Mouse (Mus musculus) stomach, embryonic 15.5 days (tissue): ENCODE data around the gene 1700025G04Rik. TPM values are rescaled to one million over a fixed set of nuclear protein-coding genes. Genes with fewer than 3 reads are reported as not detected.
A peak's percentile ranks its signal among the peaks of the same experiment; 100 is the strongest.

Experiments used
- ATAC-seq: fragments of 200-750 bp; cut with Nextera tagmentation; 2 replicates; pipeline ENCODE4 v1.8.0; 2017; ENCODE audit warnings: low read depth, moderate number of reproducible peaks, moderate TSS enrichment; ENCODE audit not compliant: insufficient read depth, low FRiP score
- H3K27ac ChIP-seq: fragments of 300-500 bp; sonication (generic); 2 replicates; pipeline ENCODE4 v1.5.1; 2015; ENCODE audit warnings: mild to moderate bottlenecking, inconsistent platforms
- H3K27me3 ChIP-seq: fragments of 300-500 bp; sonication (generic); replicated peaks from 2 replicates; pipeline ENCODE4 v1.6.1; 2015; ENCODE audit warnings: inconsistent platforms
- H3K36me3 ChIP-seq: fragments of 300-500 bp; sonication (generic); 2 replicates; pipeline ENCODE4 v1.6.1; 2015; ENCODE audit warnings: inconsistent platforms
- H3K4me1 ChIP-seq: fragments of 300-500 bp; sonication (generic); 2 replicates; pipeline ENCODE4 v1.6.1; 2015; ENCODE audit warnings: inconsistent platforms
- H3K4me2 ChIP-seq: fragments of 300-500 bp; sonication (generic); 2 replicates; pipeline ENCODE4 v1.6.1; 2015; ENCODE audit warnings: mild to moderate bottlenecking, inconsistent platforms
- H3K4me3 ChIP-seq: fragments of 300-500 bp; sonication (generic); replicated peaks from 2 replicates; pipeline ENCODE4 v1.5.1; 2015; ENCODE audit warnings: inconsistent platforms
- H3K9ac ChIP-seq: fragments of 300-500 bp; sonication (generic); 2 replicates; pipeline ENCODE4 v1.6.1; 2015; ENCODE audit warnings: inconsistent platforms
- H3K9me3 ChIP-seq: fragments of 300-500 bp; sonication (generic); 2 replicates; pipeline ENCODE4 v1.6.1; 2016; ENCODE audit warnings: inconsistent platforms
- WGBS: fragments of 180-500 bp; shearing (Covaris S2); methylation state at CpG from one replicate; pipeline ENCODE4 v1.1.7; 2015; 5-methylcytosine and 5-hydroxymethylcytosine counted together
- polyA plus RNA-seq: library from polyadenylated mRNA; unstranded; fragments of >200 nt; fragmentation: Nextera tagmentation; extraction: Ambion mirVana; gene quantifications from 2 replicates; pipeline ENCODE4 v1.2.1, GENCODE M21; 2015

Gene 1700025G04Rik
- polyA plus RNA-seq, 1 experiment from 2014 or later: 35.2 TPM

DNA sequence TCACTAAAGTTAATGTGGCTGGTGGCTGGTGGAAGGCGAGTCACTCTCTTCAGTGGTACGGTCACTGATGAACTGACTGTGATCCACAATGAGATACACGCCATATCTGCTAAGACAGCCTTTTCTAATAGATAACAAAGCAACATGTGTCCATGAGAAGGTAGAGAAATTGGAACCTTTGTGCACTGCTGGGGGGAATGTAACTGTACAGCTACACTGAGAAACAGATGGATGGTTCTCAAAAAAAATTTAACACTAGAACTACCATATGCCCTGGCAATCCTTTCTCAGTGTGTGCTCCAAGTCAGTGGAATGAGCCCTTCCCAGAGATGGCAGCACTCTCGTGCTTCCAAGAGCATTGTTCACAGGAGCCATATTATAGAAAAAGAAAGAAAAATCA, 63.2 kb downstream of the 1700025G04Rik start:
- H3K9me3 ChIP-seq: no peaks in the 10 kb centered on the region
- H3K9ac ChIP-seq: no peak overlapping the region
- no peak overlapping the region for H3K27ac ChIP-seq
- 85% methylated on average over 4 of the region's 4 CpGs for WGBS
- no peak overlapping the region for H3K4me2 ChIP-seq
- no peak overlapping the region for H3K4me3 ChIP-seq
- H3K36me3 ChIP-seq: no peaks in the 10 kb centered on the region
- no peaks in the 10 kb centered on the region for H3K4me1 ChIP-seq
- H3K27me3 ChIP-seq: no peaks in the 10 kb centered on the region
- ATAC-seq: no peak

GRCm38 (mm10) chr1:152025308-152025707, 64.6 kb downstream of the 1700025G04Rik start:
- H3K27me3 ChIP-seq: no peaks in the 10 kb centered on the region
- no peak overlapping the region for H3K9ac ChIP-seq
- H3K27ac ChIP-seq: no peak overlapping the region
- no peaks in the 10 kb centered on the region for H3K36me3 ChIP-seq
- WGBS: 87% methylated on average over 4 of the region's 4 CpGs
- no peaks in the 10 kb centered on the region for H3K9me3 ChIP-seq
- no peak for ATAC-seq
- no peaks in the 10 kb centered on the region for H3K4me1 ChIP-seq
- H3K4me2 ChIP-seq: no peak overlapping the region
- H3K4me3 ChIP-seq: no peak overlapping the region

- no peak for ATAC-seq
- WGBS: 57% methylated on average over 18 of the region's 18 CpGs
These were observed 65.7 kb downstream of the 1700025G04Rik start for GRCm38 (mm10) chr1:152024019-152024787.

GRCm38 (mm10) chr1:152020812-152021211, 69.1 kb downstream of the 1700025G04Rik start:
- Histone ChIP-seq H3K9me3 (no peaks in the 10 kb centered on the region), H3K9ac (no peak overlapping the region), H3K27ac (no peak overlapping the region), H3K27me3 (no peaks in the 10 kb centered on the region), H3K4me3 (no peak overlapping the region), H3K4me2 (no peak overlapping the region), H3K36me3 (no peaks in the 10 kb centered on the region), H3K4me1 (peaks cover 4% of the 10 kb centered on the region; the same call in 1 of the 2 replicates)
- no peak for ATAC-seq
- 79% methylated on average over 6 of the region's 6 CpGs for WGBS

More at GRCm38 (mm10) chr1:152024019-152024787, 65.7 kb downstream of the 1700025G04Rik start:
- Histone ChIP-seq H3K36me3 (no peaks in the 10 kb centered on the region), H3K27me3 (no peaks in the 10 kb centered on the region), H3K4me1 (peaks cover 4% of the 10 kb centered on the region; the same call in 1 of the 2 replicates), H3K4me3 (no peak overlapping the region), H3K9ac (no peak overlapping the region), H3K27ac (no peak overlapping the region), H3K9me3 (no peaks in the 10 kb centered on the region), H3K4me2 (no peak overlapping the region)

DNA sequence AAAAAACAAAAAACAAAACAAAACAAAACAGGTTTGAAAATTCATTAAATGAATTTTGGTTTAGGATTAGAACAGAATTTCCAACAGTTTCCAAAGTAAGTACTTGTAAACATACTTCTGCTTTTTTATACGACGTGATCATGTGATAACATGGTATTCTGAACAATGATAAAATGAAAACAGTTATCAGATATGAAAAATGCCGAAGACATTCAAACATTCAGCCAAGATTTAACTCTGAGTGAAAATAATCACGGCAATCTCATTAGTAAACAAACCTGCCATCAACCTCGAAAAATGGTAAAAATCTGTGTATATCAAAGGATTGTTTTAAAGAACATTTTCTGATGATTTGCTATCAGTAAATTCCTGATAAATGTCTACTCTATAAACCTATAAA, 69.9 kb downstream of the 1700025G04Rik start:
- Histone ChIP-seq H3K4me3 (no peak overlapping the region), H3K27ac (no peak overlapping the region), H3K4me1 (peaks cover 4% of the 10 kb centered on the region; the same call in 1 of the 2 replicates), H3K4me2 (no peak overlapping the region), H3K9ac (no peak overlapping the region), H3K36me3 (no peaks in the 10 kb centered on the region), H3K9me3 (no peaks in the 10 kb centered on the region), H3K27me3 (no peaks in the 10 kb centered on the region)
- WGBS: 56% methylated on average over 5 of the region's 5 CpGs
- no peak for ATAC-seq

- H3K4me2 ChIP-seq: no peak overlapping the region
- peak; percentile 35; the same call in 1 of the 2 replicates for ATAC-seq
- no peaks in the 10 kb centered on the region for H3K36me3 ChIP-seq
- no peak overlapping the region; the same call in 1 of the 2 replicates for H3K27ac ChIP-seq
- no peaks in the 10 kb centered on the region for H3K9me3 ChIP-seq
- 10% methylated on average over 5 of the region's 5 CpGs for WGBS
- no peaks in the 10 kb centered on the region for H3K27me3 ChIP-seq
- no peak overlapping the region for H3K9ac ChIP-seq
- H3K4me3 ChIP-seq: no peak overlapping the region
- H3K4me1 ChIP-seq: peaks cover 4% of the 10 kb centered on the region; the same call in 1 of the 2 replicates
These were observed 70.7 kb downstream of the 1700025G04Rik start for GRCm38 (mm10) chr1:152019196-152019595.

GRCm38 (mm10) chr1:152018322-152018721, 71.6 kb downstream of the 1700025G04Rik start:
- Histone ChIP-seq H3K4me1 (peaks cover 4% of the 10 kb centered on the region; the same call in 1 of the 2 replicates), H3K4me3 (no peak overlapping the region), H3K36me3 (no peaks in the 10 kb centered on the region), H3K4me2 (no peak overlapping the region), H3K27ac (no peak overlapping the region), H3K9ac (no peak overlapping the region), H3K27me3 (no peaks in the 10 kb centered on the region), H3K9me3 (no peaks in the 10 kb centered on the region)
- no peak for ATAC-seq
- WGBS: 69% methylated on average over 3 of the region's 3 CpGs

DNA sequence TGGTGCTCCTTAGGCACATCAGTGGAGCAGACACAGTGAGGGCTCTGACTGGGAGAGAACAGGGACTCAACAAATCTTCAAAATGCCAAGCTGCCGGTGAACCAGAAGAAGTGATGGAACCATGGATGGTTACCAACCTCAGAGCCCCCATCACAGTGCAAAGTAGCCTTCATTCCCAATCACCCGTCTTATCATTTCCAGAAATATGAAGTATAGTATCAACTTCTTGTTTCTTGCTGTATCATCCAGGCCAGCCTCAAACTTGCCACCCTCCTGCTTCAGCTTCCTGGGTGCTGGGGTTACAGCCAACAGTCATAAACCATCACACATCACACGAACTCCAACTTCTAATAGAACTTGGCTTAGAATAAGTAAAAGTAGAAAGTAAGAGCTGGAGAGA, 73.3 kb downstream of the 1700025G04Rik start:
- Histone ChIP-seq H3K27ac (no peak overlapping the region), H3K36me3 (no peaks in the 10 kb centered on the region), H3K9ac (no peak overlapping the region), H3K27me3 (no peaks in the 10 kb centered on the region), H3K4me3 (no peak overlapping the region), H3K4me1 (peaks cover 4% of the 10 kb centered on the region; the same call in 1 of the 2 replicates), H3K9me3 (no peaks in the 10 kb centered on the region), H3K4me2 (no peak overlapping the region)
- no peak for ATAC-seq
- 86% methylated on average over 3 of the region's 3 CpGs for WGBS

GRCm38 (mm10) chr1:152015555-152016125, 74.3 kb downstream of the 1700025G04Rik start:
- H3K27me3 ChIP-seq: no peaks in the 10 kb centered on the region
- ATAC-seq: no peak
- no peaks in the 10 kb centered on the region for H3K36me3 ChIP-seq
- no peak overlapping the region for H3K9ac ChIP-seq
- H3K27ac ChIP-seq: no peak overlapping the region
- no peak overlapping the region for H3K4me2 ChIP-seq
- H3K4me3 ChIP-seq: no peak overlapping the region
- 71% methylated on average over 7 of the region's 7 CpGs for WGBS
- no peaks in the 10 kb centered on the region for H3K9me3 ChIP-seq
- H3K4me1 ChIP-seq: peaks cover 4% of the 10 kb centered on the region; the same call in 1 of the 2 replicates

DNA sequence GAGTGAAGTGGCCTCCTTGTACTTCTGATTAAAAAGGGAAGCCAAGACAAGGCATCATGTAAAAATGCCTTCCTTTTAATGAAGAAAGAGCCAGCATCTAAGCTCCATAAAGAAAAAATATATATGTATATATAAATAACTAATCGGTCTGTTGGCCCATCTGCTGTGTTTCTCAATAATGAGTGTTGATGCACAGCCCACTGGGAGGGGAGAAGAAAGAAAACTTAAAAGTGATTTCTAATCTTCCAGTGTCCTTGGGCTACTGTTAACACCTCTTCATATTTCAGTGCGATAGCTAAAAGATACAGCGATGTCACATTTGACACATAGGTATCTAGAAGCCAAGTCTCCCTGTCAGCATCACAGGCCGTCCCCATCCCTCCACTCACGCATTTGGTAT, 78.2 kb downstream of the 1700025G04Rik start:
- Histone ChIP-seq H3K27me3 (no peaks in the 10 kb centered on the region), H3K9me3 (no peaks in the 10 kb centered on the region), H3K4me2 (no peak overlapping the region), H3K9ac (no peak overlapping the region), H3K4me3 (no peak overlapping the region), H3K36me3 (no peaks in the 10 kb centered on the region), H3K4me1 (no peaks in the 10 kb centered on the region), H3K27ac (no peak overlapping the region)
- no peak for ATAC-seq
- WGBS: 85% methylated on average over 5 of the region's 5 CpGs

DNA sequence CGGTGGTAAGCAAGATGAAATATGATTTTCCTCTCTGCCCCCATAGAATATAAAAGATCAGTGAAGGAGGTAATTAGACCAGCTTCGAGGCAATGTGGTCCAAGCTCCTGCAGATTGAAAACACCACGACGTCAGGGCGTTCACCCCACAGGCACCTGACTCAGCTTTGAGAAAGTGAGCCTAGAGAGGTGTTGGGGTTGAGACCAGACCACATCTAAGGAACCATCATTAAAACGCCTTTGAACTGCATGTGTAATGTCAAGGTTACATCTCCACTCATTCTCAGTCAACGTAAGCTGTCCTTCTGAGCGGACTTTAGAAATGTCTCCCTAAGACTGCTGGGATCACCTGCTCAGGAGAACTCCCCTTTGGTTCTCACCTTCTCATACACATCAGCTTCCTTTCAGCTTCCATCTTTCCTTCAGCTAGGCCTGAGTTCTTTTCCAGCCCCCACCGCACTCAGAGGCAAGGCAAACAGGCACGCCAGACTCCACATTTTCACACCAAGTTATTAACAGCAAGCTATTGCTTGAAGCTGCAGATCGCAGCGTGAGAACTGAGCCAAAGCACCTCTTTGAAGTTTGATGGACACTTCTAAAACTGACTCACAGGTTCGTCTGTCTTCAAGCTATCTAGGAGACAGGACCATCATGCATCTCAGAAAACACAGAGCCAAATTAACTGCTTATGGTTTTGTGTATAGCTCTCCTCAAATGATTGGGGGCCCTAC, 79.5 kb downstream of the 1700025G04Rik start:
- Histone ChIP-seq H3K27ac (no peak overlapping the region), H3K4me3 (no peak overlapping the region), H3K4me2 (no peak overlapping the region), H3K27me3 (no peaks in the 10 kb centered on the region), H3K36me3 (no peaks in the 10 kb centered on the region), H3K9me3 (no peaks in the 10 kb centered on the region), H3K4me1 (no peaks in the 10 kb centered on the region), H3K9ac (no peak overlapping the region)
- WGBS: 78% methylated on average over 13 of the region's 13 CpGs
- ATAC-seq: no peak

DNA sequence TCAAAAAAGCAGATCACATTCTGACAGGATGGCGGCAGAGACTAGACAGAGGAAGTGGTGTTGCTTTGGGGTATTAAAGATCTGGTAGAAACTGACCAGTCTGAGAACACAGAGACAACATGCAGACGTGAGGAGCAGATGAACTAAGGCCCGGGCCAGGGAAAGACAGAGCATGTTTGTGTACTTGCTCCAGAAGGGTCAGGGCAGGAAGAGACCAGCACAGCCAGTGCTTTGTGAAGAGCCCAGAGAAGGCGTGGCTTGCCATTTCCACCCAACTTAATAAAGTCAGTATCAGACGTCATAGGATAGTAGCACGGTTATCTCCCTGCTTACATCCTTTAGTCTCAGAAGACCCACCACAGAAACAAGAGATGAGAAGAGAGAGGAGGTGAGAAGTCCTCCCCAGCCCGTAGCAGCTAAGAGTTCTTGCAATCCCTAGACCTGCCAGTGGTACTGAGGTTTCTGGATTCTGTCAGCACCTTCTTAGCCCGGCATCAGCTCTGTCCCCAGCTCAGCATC, 81.4 kb downstream of the 1700025G04Rik start:
- Histone ChIP-seq H3K4me2 (no peak overlapping the region), H3K9me3 (no peaks in the 10 kb centered on the region), H3K4me3 (no peak overlapping the region), H3K4me1 (no peaks in the 10 kb centered on the region), H3K36me3 (no peaks in the 10 kb centered on the region), H3K27me3 (no peaks in the 10 kb centered on the region), H3K9ac (no peak overlapping the region), H3K27ac (no peak overlapping the region)
- ATAC-seq: no peak
- WGBS: 48% methylated on average over 8 of the region's 8 CpGs
